Mouse (Mus musculus) midbrain, embryonic 11.5 days (tissue): ENCODE data around the gene Vps13d. TPM values are rescaled to one million over a fixed set of nuclear protein-coding genes. Genes with fewer than 3 reads are reported as not detected.

Experiments used
- ATAC-seq: fragments of 200-750 bp; cut with Nextera tagmentation; 2 replicates; pipeline ENCODE4 v1.8.0; 2017; ENCODE audit warnings: moderate TSS enrichment, moderate library complexity; ENCODE audit not compliant: low FRiP score
- DNase-seq: peaks from one replicate; pipeline ENCODE4 v3.0.0; 2015; ENCODE audit warnings: low spot score; ENCODE audit errors: missing footprints
- H3K27ac ChIP-seq: fragments of 300-500 bp; sonication (generic); 2 replicates; pipeline ENCODE4 v1.5.1; 2014; ENCODE audit warnings: low read depth, low read length
- H3K27me3 ChIP-seq: fragments of 300-500 bp; sonication (generic); 2 replicates; pipeline ENCODE4 v1.6.1; 2014; ENCODE audit warnings: mild to moderate bottlenecking, low read length, moderate library complexity, mixed read lengths; ENCODE audit not compliant: control insufficient read depth, insufficient read depth
- H3K36me3 ChIP-seq: fragments of 300-500 bp; sonication (generic); 2 replicates; pipeline ENCODE4 v1.6.1; 2014; ENCODE audit warnings: mild to moderate bottlenecking, low read length, moderate library complexity, mixed read lengths; ENCODE audit not compliant: control insufficient read depth, insufficient read depth
- H3K4me1 ChIP-seq: fragments of 300-500 bp; sonication (generic); 2 replicates; pipeline ENCODE4 v1.6.1; 2014; ENCODE audit warnings: low read length; ENCODE audit not compliant: control insufficient read depth, insufficient read depth
- H3K4me2 ChIP-seq: fragments of 300-500 bp; sonication (generic); 2 replicates; pipeline ENCODE4 v1.6.1; 2014; ENCODE audit warnings: mild to moderate bottlenecking, moderate library complexity
- H3K4me3 ChIP-seq: fragments of 300-500 bp; sonication (generic); 2 replicates; pipeline ENCODE4 v1.5.1; 2014; ENCODE audit warnings: low read depth, low read length
- H3K9ac ChIP-seq: fragments of 300-500 bp; sonication (generic); 2 replicates; pipeline ENCODE4 v1.6.1; 2014; ENCODE audit warnings: low read length
- H3K9me3 ChIP-seq: fragments of 300-500 bp; sonication (generic); 2 replicates; pipeline ENCODE4 v1.6.1; 2016; ENCODE audit warnings: low read length; ENCODE audit not compliant: control insufficient read depth
- WGBS: fragments of 180-500 bp; shearing (Covaris S2); extraction: QIAGEN DNeasy Blood & Tissue Kit; methylation state at CpG from one replicate; pipeline ENCODE4 v1.1.7; 2014; 5-methylcytosine and 5-hydroxymethylcytosine counted together
- polyA plus RNA-seq: library from polyadenylated mRNA; unstranded; fragments of >200 nt; fragmentation: Nextera tagmentation; extraction: Ambion mirVana; gene quantifications from 2 replicates; pipeline ENCODE4 v1.2.1, GENCODE M21; 2014

The Vps13d gene
- polyA plus RNA-seq, 1 experiment from 2014 or later = 8.7 TPM

- Histone ChIP-seq H3K4me3 (no peak overlapping the region), H3K9me3 (no peaks in the 10 kb centered on the region), H3K4me1 (no peaks in the 10 kb centered on the region), H3K4me2 (no peak overlapping the region), H3K27ac (no peak overlapping the region), H3K9ac (no peak overlapping the region), H3K27me3 (no peaks in the 10 kb centered on the region), H3K36me3 (no peaks in the 10 kb centered on the region)
- ATAC-seq = no peak
- DNase-seq = peak; percentile 69
- 91% methylated on average over 4 of the region's 4 CpGs for WGBS
Observed at GRCm38 (mm10) chr4:145005943-145006545, 188.8 kb downstream of the Vps13d start.

DNA sequence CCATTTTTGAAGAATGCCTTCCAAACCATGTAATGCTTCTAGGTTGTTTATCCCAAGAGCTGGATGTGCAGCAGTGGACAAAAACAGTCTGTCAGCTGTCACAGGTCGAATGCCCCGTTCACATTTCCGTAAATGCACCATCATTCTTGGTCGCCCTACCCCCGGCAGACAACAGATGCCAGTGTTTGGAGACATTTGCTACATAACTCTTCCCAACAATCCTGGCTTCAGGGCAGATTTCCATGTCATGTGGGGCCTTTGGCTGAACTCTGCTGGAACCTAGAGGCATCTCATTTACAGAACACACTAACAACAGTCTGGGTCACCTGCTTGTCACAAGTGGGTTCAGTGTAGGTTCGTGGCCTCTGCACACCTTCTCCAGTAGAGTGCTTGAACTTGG, 190.6 kb downstream of the Vps13d start:
- Histone ChIP-seq H3K36me3 (no peaks in the 10 kb centered on the region), H3K27ac (no peak overlapping the region), H3K4me1 (no peaks in the 10 kb centered on the region), H3K4me2 (no peak overlapping the region), H3K9me3 (no peaks in the 10 kb centered on the region), H3K4me3 (no peak overlapping the region), H3K9ac (no peak overlapping the region), H3K27me3 (no peaks in the 10 kb centered on the region)
- ATAC-seq (no peak), DNase-seq (no peak)
- WGBS = 93% methylated on average over 6 of the region's 6 CpGs

DNA sequence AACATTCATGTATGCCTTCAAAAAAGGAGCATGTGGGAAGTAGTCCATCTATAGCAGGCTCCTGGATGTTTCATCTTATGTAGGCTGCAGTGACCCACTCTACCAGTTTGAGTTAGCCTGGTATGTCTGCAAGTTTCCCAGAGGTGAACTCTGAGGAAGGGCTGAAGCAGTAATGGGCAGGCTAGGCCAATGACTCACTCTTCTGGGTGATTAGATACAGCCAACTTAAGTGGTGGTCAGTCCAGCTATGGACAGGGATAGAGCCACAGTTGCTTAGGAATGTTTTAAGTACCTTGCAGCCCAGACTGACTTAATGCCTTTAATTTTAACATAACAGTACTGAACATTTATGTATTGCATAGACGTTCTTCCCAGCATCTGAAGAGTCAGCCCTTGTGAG, 192.1 kb downstream of the Vps13d start:
- no peak overlapping the region for H3K27ac ChIP-seq
- no peaks in the 10 kb centered on the region for H3K27me3 ChIP-seq
- DNase-seq = peak; percentile 4
- no peaks in the 10 kb centered on the region for H3K9me3 ChIP-seq
- no peak overlapping the region for H3K9ac ChIP-seq
- WGBS = 84% methylated on average over 1 of the region's 1 CpGs
- no peak for ATAC-seq
- H3K4me1 ChIP-seq = no peaks in the 10 kb centered on the region
- no peaks in the 10 kb centered on the region for H3K36me3 ChIP-seq
- H3K4me2 ChIP-seq = no peak overlapping the region
- no peak overlapping the region for H3K4me3 ChIP-seq

GRCm38 (mm10) chr4:144999903-145000382, 194.9 kb downstream of the Vps13d start:
- DNase-seq (no peak), ATAC-seq (peak; percentile 44; the same call in 1 of the 2 replicates)
- H3K27me3 ChIP-seq = no peaks in the 10 kb centered on the region

DNA sequence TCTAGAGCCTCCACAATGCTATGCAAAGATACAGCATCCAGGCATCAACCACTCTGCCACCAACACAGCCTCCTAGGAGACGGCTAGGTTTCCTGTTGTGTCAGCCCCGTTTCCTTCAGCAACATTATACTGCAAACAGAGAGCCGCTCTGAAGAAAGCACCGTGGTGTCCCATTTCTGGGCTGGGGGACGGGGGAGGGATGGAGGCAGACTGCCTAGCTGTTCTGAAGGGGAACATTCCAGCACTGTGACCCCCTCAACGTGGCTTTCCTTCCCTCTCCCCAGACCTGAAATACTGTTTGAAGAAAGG, 195.3 kb downstream of the Vps13d start:
- Histone ChIP-seq H3K36me3 (no peaks in the 10 kb centered on the region), H3K9me3 (no peaks in the 10 kb centered on the region), H3K4me3 (no peak overlapping the region), H3K27me3 (no peaks in the 10 kb centered on the region), H3K27ac (no peak overlapping the region), H3K4me2 (no peak overlapping the region), H3K9ac (no peak overlapping the region), H3K4me1 (no peaks in the 10 kb centered on the region)
- DNase-seq = no peak
- peak; percentile 14; the same call in 1 of the 2 replicates for ATAC-seq
- 70% methylated on average over 6 of the region's 6 CpGs for WGBS

More at GRCm38 (mm10) chr4:144999903-145000382, 194.9 kb downstream of the Vps13d start:
- Histone ChIP-seq H3K4me2 (no peak overlapping the region), H3K9ac (no peak overlapping the region), H3K27ac (no peak overlapping the region), H3K4me1 (no peaks in the 10 kb centered on the region), H3K36me3 (no peaks in the 10 kb centered on the region), H3K4me3 (no peak overlapping the region), H3K9me3 (no peaks in the 10 kb centered on the region)
- 82% methylated on average over 20 of the region's 20 CpGs for WGBS

GRCm38 (mm10) chr4:144998808-144999571, 195.8 kb downstream of the Vps13d start:
- H3K27me3 ChIP-seq = no peaks in the 10 kb centered on the region
- H3K4me3 ChIP-seq = no peak overlapping the region
- WGBS = 87% methylated on average over 2 of the region's 2 CpGs
- no peak overlapping the region for H3K9ac ChIP-seq
- no peak overlapping the region for H3K27ac ChIP-seq
- no peak overlapping the region for H3K4me2 ChIP-seq
- DNase-seq = no peak
- no peak for ATAC-seq
- no peaks in the 10 kb centered on the region for H3K9me3 ChIP-seq
- no peaks in the 10 kb centered on the region for H3K4me1 ChIP-seq
- H3K36me3 ChIP-seq = no peaks in the 10 kb centered on the region

- no peak for ATAC-seq
- WGBS = 79% methylated on average over 3 of the region's 3 CpGs
Observed at GRCm38 (mm10) chr4:144997887-144998658, 196.7 kb downstream of the Vps13d start.

DNA sequence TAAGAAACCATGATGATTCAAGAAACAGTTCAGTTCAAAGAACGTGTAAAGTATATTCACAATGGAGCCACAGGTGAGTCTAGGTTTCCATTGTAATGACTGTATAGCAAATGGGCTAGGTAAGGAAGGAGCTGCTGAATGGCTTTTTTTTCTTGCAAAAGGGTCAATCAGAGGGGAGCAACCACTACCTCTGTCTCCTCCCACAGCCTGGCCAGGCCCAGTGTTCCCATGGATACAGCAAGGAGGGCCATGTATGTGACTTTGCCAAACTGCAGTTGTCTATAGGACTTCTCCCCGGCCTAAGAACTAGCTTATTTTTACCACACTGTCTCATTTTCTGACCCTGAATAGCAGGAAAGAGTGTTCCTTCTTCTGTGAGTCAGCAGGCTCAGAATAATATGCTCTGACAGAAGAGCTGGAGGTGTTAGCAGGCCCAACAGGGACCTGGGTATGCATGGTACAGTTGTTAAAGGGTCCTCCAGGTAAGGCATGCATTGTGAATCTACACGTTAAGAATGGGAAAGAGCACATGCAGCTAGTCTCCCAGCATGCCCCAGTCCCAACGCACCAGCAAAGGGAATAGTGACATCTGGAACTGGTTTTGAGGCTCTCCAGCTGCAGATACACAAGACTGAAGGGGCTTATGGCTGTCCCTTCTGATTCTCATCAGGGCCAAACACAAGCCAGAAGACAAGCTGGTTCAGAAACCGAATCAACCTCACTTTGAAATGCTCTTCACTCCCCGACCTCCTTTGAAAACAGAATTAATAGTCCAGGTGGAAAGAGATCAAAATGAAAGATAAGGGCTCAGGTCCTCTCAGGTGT, 197.6 kb downstream of the Vps13d start:
- DNase-seq (no peak), ATAC-seq (no peak)
- Histone ChIP-seq H3K4me2 (no peak overlapping the region), H3K27me3 (no peaks in the 10 kb centered on the region), H3K36me3 (no peaks in the 10 kb centered on the region), H3K9me3 (no peaks in the 10 kb centered on the region), H3K4me3 (no peak overlapping the region), H3K9ac (no peak overlapping the region), H3K27ac (no peak overlapping the region), H3K4me1 (no peaks in the 10 kb centered on the region)
- WGBS = 76% methylated on average over 6 of the region's 6 CpGs

More at GRCm38 (mm10) chr4:144997887-144998658, 196.7 kb downstream of the Vps13d start:
- DNase-seq = no peak
- Histone ChIP-seq H3K36me3 (no peaks in the 10 kb centered on the region), H3K9ac (no peak overlapping the region), H3K4me3 (no peak overlapping the region), H3K9me3 (no peaks in the 10 kb centered on the region), H3K27me3 (no peaks in the 10 kb centered on the region), H3K4me1 (no peaks in the 10 kb centered on the region), H3K27ac (no peak overlapping the region), H3K4me2 (no peak overlapping the region)
